Mouse (Mus musculus): ENCODE measurements around the gene Slc7a11. TPM values are rescaled to one million over a fixed set of nuclear protein-coding genes. Genes with fewer than 3 reads are reported as not detected.
"Not testable (repeated sequence)": the region's sequence is repeated elsewhere in the genome, so short reads cannot be mapped to it uniquely, and the experiment has no call there.

Slc7a11 gene
- polyA plus RNA-seq, 1 experiment from 2014 or later = 0.13 TPM

- no peak overlapping the region for H3K4me3 ChIP-seq (ENCODE audit: low read depth, low read length)
- DNase-seq (ENCODE audit: low spot score) = no peak
- no peaks in the 10 kb centered on the region for H3K36me3 ChIP-seq (ENCODE audit: insufficient read depth, low read length)
- ATAC-seq = no peak
- no peaks in the 10 kb centered on the region for H3K4me1 ChIP-seq (ENCODE audit: insufficient read depth, low read depth, low read length)
- no peak overlapping the region for H3K4me2 ChIP-seq (replicated peaks; ENCODE audit: low read depth, low read length)
- H3K27me3 ChIP-seq (replicated peaks; ENCODE audit: insufficient read depth, low read length) = no peaks in the 10 kb centered on the region
- 82% methylated on average over 5 of the region's 5 CpGs for WGBS
- H3K27ac ChIP-seq (ENCODE audit: low read length) = no peak overlapping the region
- H3K9me3 ChIP-seq (ENCODE audit: low read length) = no peaks in the 10 kb centered on the region
- no peak for TF ChIP-seq EP300 (IDR thresholded peaks at IDR 0.05)
- no peak for TF ChIP-seq CTCF (IDR thresholded peaks at IDR 0.05)
- no peak overlapping the region for H3K9ac ChIP-seq (replicated peaks; ENCODE audit: low read depth)
Measured at GRCm38 (mm10) chr3:50439429-50439828, 4.0 kb downstream of the Slc7a11 start.

DNA sequence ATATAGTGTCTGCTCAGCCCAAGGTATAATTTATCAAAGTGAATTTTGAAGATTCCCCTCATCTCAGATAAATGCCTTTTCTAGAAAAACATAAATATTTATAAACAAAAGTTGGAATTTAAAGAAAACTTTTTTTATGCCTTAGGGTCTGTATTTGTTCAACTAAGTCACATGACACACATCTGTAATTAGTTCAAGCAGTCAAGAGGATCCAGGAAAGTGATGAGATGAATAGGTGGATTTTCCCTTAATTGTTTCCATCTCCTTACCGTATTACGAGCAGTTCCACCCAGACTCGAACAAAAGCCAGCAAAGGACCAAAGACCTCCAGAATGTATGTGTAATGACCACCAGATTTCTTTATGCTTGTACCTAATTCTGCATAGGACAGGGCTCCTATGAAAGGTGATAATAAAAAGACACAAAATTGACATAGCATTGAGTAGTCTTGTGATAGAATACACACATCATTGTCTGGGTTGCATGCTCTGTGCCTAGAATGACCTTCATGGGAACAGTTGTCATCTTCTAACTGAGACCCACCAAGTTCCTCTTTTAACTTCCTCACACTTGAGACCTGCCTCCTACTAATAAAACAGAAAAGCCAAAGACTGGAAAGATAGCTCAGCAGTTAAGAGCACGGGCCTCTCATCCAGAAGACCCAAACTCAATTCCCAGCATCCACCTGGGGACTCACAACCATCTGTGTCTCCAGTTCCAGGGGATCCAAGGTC, 4.7 kb downstream of the Slc7a11 start:
- H3K9ac ChIP-seq (replicated peaks; ENCODE audit: low read depth) = no peak overlapping the region
- H3K36me3 ChIP-seq (ENCODE audit: insufficient read depth, low read length) = no peaks in the 10 kb centered on the region
- no peaks in the 10 kb centered on the region for H3K4me1 ChIP-seq (ENCODE audit: insufficient read depth, low read depth, low read length)
- DNase-seq (ENCODE audit: low spot score) = peak; percentile 10
- H3K4me2 ChIP-seq (replicated peaks; ENCODE audit: low read depth, low read length) = no peak overlapping the region
- TF ChIP-seq CTCF (IDR thresholded peaks at IDR 0.05) (no peak), EP300 (IDR thresholded peaks at IDR 0.05) (no peak)
- H3K4me3 ChIP-seq (ENCODE audit: low read depth, low read length) = no peak overlapping the region
- H3K27me3 ChIP-seq (replicated peaks; ENCODE audit: insufficient read depth, low read length) = no peaks in the 10 kb centered on the region
- no peak for ATAC-seq
- 64% methylated on average over 4 of the region's 4 CpGs for WGBS
- H3K9me3 ChIP-seq (ENCODE audit: low read length) = no peaks in the 10 kb centered on the region
- H3K27ac ChIP-seq (ENCODE audit: low read length) = no peak overlapping the region

- H3K9me3 ChIP-seq (ENCODE audit: low read length); H3K4me1 ChIP-seq (ENCODE audit: insufficient read depth, low read depth, low read length); H3K9ac ChIP-seq (replicated peaks; ENCODE audit: low read depth); H3K27ac ChIP-seq (ENCODE audit: low read length); H3K27me3 ChIP-seq (replicated peaks; ENCODE audit: insufficient read depth, low read length); H3K4me2 ChIP-seq (replicated peaks; ENCODE audit: low read depth, low read length); H3K4me3 ChIP-seq (ENCODE audit: low read depth, low read length); H3K36me3 ChIP-seq (ENCODE audit: insufficient read depth, low read length): not testable (repeated sequence)
- ATAC-seq = peak; percentile 61
- peak; percentile 72 for TF ChIP-seq EP300 (IDR thresholded peaks at IDR 0.05)
- peak; percentile 32 for DNase-seq (ENCODE audit: low spot score)
- WGBS = 39% methylated on average over 2 of the region's 2 CpGs
Measured at GRCm38 (mm10) chr3:50438081-50438480, 5.3 kb downstream of the Slc7a11 start.

GRCm38 (mm10) chr3:50436409-50436808, 7.0 kb downstream of the Slc7a11 start:
- not testable (repeated sequence) for DNase-seq (ENCODE audit: low spot score); H3K9me3 ChIP-seq (ENCODE audit: low read length); H3K4me1 ChIP-seq (ENCODE audit: insufficient read depth, low read depth, low read length); ATAC-seq; H3K9ac ChIP-seq (replicated peaks; ENCODE audit: low read depth); H3K4me3 ChIP-seq (ENCODE audit: low read depth, low read length); H3K4me2 ChIP-seq (replicated peaks; ENCODE audit: low read depth, low read length); H3K27me3 ChIP-seq (replicated peaks; ENCODE audit: insufficient read depth, low read length); H3K27ac ChIP-seq (ENCODE audit: low read length); H3K36me3 ChIP-seq (ENCODE audit: insufficient read depth, low read length)
- 80% methylated on average over 2 of the region's 2 CpGs for WGBS

- Histone ChIP-seq H3K27me3 (replicated peaks; ENCODE audit: insufficient read depth, low read length) (no peaks in the 10 kb centered on the region), H3K27ac (ENCODE audit: low read length) (no peak overlapping the region), H3K4me2 (replicated peaks; ENCODE audit: low read depth, low read length) (no peak overlapping the region), H3K9me3 (ENCODE audit: low read length) (no peaks in the 10 kb centered on the region), H3K4me3 (ENCODE audit: low read depth, low read length) (no peak overlapping the region), H3K36me3 (ENCODE audit: insufficient read depth, low read length) (no peaks in the 10 kb centered on the region), H3K9ac (replicated peaks; ENCODE audit: low read depth) (no peak overlapping the region), H3K4me1 (ENCODE audit: insufficient read depth, low read depth, low read length) (no peaks in the 10 kb centered on the region)
- no peak for ATAC-seq
- DNase-seq (ENCODE audit: low spot score) = no peak
- TF ChIP-seq EP300 (IDR thresholded peaks at IDR 0.05) = no peak
- TF ChIP-seq CTCF (IDR thresholded peaks at IDR 0.05) = no peak
- 61% methylated on average over 4 of the region's 4 CpGs for WGBS
Measured at GRCm38 (mm10) chr3:50433831-50434230, 9.6 kb downstream of the Slc7a11 start.

GRCm38 (mm10) chr3:50430811-50431210, 12.6 kb downstream of the Slc7a11 start:
- ATAC-seq (no peak), DNase-seq (ENCODE audit: low spot score) (no peak)
- Histone ChIP-seq H3K4me1 (ENCODE audit: insufficient read depth, low read depth, low read length) (no peaks in the 10 kb centered on the region), H3K4me3 (ENCODE audit: low read depth, low read length) (no peak overlapping the region), H3K27me3 (replicated peaks; ENCODE audit: insufficient read depth, low read length) (no peaks in the 10 kb centered on the region), H3K9ac (replicated peaks; ENCODE audit: low read depth) (no peak overlapping the region), H3K36me3 (ENCODE audit: insufficient read depth, low read length) (no peaks in the 10 kb centered on the region), H3K4me2 (replicated peaks; ENCODE audit: low read depth, low read length) (no peak overlapping the region), H3K27ac (ENCODE audit: low read length) (no peak overlapping the region), H3K9me3 (ENCODE audit: low read length) (no peaks in the 10 kb centered on the region)
- WGBS = 83% methylated on average over 8 of the region's 8 CpGs
- TF ChIP-seq EP300 (IDR thresholded peaks at IDR 0.05) (no peak), CTCF (IDR thresholded peaks at IDR 0.05) (no peak)
